Mouse (Mus musculus): ENCODE data around the gene Cntrl.

GRCm38 (mm10) chr2:35070275-35070674, 39.0 kb upstream of the Cntrl start:
- TF ChIP-seq CTCF (IDR thresholded peaks at IDR 0.05; ENCODE audit: low read depth) = no peak
- TF ChIP-seq EP300 (optimal IDR thresholded peaks at IDR 0.05) = no peak

All from stomach, postnatal 0 days (tissue).